Mouse (Mus musculus): Measurements from ENCODE around the gene Prr12.

DNA sequence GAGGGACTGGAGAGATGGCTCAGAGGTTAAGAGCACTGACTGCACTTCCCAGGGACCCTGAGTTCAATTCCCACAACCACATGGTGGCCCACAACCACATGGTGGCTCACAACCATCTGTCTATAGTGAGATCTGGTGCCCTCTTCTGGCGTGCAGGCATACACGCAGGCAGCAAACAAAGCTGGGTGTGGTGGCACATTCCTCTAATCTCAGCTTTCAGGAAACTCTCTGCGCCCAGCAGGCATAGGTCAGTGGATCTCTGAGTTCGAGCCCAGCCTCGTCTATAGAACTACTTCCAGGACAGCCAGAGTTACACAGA, 15.3 kb upstream of the Prr12 start:
- TF ChIP-seq CTCF (IDR thresholded peaks at IDR 0.05) = peak; percentile 90
- no peak for TF ChIP-seq EP300 (IDR thresholded peaks at IDR 0.05)
